Mouse (Mus musculus): ENCODE results near the gene Gm20388. TPM values are rescaled to one million over a fixed set of nuclear protein-coding genes. Genes with fewer than 3 reads are reported as not detected.

The Gm20388 gene
- polyA plus RNA-seq, 2 experiments = 8.5 TPM; not detected in 1

DNA sequence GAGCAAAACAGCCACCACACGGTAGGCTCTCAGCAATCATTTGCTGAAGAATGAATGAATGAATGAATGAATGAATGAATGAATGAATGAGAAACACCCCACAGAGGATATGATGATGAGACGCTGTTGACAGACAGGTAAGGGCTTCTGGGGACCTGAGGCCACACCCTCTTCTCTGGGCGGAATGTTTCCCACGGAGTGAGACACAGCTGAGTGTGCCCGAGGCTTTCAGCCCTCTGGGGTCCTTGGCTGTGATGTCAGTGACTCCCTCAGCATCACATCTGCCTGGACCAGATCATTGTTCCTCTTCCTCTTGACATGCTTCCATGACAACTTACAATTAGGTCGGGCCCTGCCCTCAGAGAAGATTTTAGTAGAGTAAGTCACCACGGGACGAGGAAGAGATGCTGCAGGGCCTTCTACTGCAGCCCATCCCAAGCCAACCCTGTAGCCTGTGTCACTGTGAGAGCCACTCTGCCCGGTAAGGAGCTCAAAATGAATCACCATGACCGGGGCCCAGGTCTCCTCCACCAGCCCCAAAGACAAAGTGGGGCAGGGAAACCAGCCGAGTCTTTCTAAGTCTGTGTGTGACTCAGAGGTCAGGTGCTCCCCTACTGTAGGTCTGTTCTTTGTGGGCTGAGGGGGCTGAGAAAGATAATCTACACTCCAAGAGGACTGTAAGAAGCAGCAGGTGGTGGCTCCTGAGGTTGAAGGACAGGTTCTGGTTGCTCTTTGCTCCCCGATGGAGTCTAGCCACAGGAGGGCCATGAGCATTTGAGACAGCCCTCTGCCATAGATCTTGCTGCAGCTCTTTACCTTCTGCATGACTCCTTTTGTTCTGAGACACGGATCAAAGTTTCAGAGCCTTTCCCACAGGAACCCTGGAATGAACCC, 3844.1 kb downstream of the Gm20388 start:
- Histone ChIP-seq H3K9me3 (ENCODE audit: control insufficient read depth, low read length) (no peaks in the 10 kb centered on the region), H3K9ac (replicated peaks) (no peak overlapping the region), H3K4me1 (replicated peaks; ENCODE audit: control insufficient read depth in 2 of 2, insufficient read depth in 2 of 2, low read length in 1 of 2) (0 out of 4 replicates have a peak, but pooled peaks cover 0 to 3% of the 10 kb centered on the region in 2 experiments), H3K27ac (no peak overlapping the region), H3K4me3 (ENCODE audit: insufficient read depth in 1 of 2, low read depth in 2 of 2, low read length in 2 of 2) (no peak overlapping the region), H3K36me3 (replicated peaks; ENCODE audit: control insufficient read depth, insufficient read depth, low read depth) (no peaks in the 10 kb centered on the region), H3K27me3 (ENCODE audit: control insufficient read depth, insufficient read depth, low read length) (no peaks in the 10 kb centered on the region), H3K4me2 (ENCODE audit: low read depth) (no peak overlapping the region)
- DNase-seq (ENCODE audit: low read depth in 3 of 3, low spot score in 3 of 3) = no peak
- 48% methylated on average over 13 of the region's 13 CpGs for WGBS (ENCODE audit: insufficient replicate concordance)
- TF ChIP-seq CTCF (IDR thresholded peaks at IDR 0.05; ENCODE audit: low read depth) (no peak), EP300 (IDR thresholded peaks at IDR 0.05; ENCODE audit: low read depth) (no peak)
- no peak for ATAC-seq (ENCODE audit: insufficient read depth)

DNA sequence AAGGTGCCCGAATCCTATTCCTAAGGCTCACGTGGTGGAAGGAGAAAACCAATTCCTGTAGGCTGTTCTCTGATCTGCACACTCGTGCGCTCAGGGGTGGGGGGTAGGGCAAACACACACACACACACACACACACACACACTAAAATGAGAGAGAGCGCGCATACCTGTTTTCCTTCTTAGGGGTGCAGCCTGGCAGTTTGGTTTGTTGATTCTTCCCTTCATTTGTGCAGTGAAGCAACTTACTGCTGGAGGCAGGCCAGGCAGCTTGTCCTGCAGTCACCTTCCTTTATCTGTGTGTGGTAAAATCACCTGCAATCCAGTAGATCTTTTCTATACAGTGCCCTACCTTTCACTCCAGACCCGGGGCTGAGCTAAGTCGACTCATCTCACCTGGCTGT, 3846.3 kb downstream of the Gm20388 start:
- Histone ChIP-seq H3K4me1 (replicated peaks; ENCODE audit: control insufficient read depth in 2 of 2, insufficient read depth in 2 of 2, low read length in 1 of 2) (0 out of 4 replicates have a peak, but pooled peaks cover 0 to 8% of the 10 kb centered on the region in 2 experiments), H3K27me3 (ENCODE audit: control insufficient read depth, insufficient read depth, low read length) (no peaks in the 10 kb centered on the region), H3K4me3 (ENCODE audit: insufficient read depth in 1 of 2, low read depth in 2 of 2, low read length in 2 of 2) (no peak overlapping the region), H3K9ac (replicated peaks) (no peak overlapping the region), H3K36me3 (replicated peaks; ENCODE audit: control insufficient read depth, insufficient read depth, low read depth) (no peaks in the 10 kb centered on the region), H3K9me3 (ENCODE audit: control insufficient read depth, low read length) (no peaks in the 10 kb centered on the region), H3K27ac (no peak overlapping the region), H3K4me2 (ENCODE audit: low read depth) (no peak overlapping the region)
- no peak for DNase-seq (ENCODE audit: low read depth in 3 of 3, low spot score in 3 of 3)
- 59% methylated on average over 8 of the region's 8 CpGs for WGBS (ENCODE audit: insufficient replicate concordance)
- TF ChIP-seq CTCF (IDR thresholded peaks at IDR 0.05; ENCODE audit: low read depth) (no peak), EP300 (IDR thresholded peaks at IDR 0.05; ENCODE audit: low read depth) (no peak)
- ATAC-seq (ENCODE audit: insufficient read depth) = no peak

- H3K36me3 ChIP-seq (replicated peaks; ENCODE audit: control insufficient read depth, insufficient read depth, low read depth) = no peaks in the 10 kb centered on the region
- no peaks in the 10 kb centered on the region for H3K27me3 ChIP-seq (ENCODE audit: control insufficient read depth, insufficient read depth, low read length)
- no peak overlapping the region for H3K27ac ChIP-seq
- H3K4me2 ChIP-seq (ENCODE audit: low read depth) = no peak overlapping the region
- no peak for ATAC-seq (ENCODE audit: insufficient read depth)
- H3K9ac ChIP-seq (replicated peaks) = no peak overlapping the region
- DNase-seq (ENCODE audit: low read depth in 3 of 3, low spot score in 3 of 3) = no peak
- 54% methylated on average over 1 of the region's 1 CpGs for WGBS (ENCODE audit: insufficient replicate concordance)
- H3K4me1 ChIP-seq (replicated peaks; ENCODE audit: control insufficient read depth in 2 of 2, insufficient read depth in 2 of 2, low read length in 1 of 2) = 0 out of 4 replicates have a peak, but pooled peaks cover 0 to 8% of the 10 kb centered on the region in 2 experiments
- no peak for TF ChIP-seq EP300 (IDR thresholded peaks at IDR 0.05; ENCODE audit: low read depth)
- no peak for TF ChIP-seq CTCF (IDR thresholded peaks at IDR 0.05; ENCODE audit: low read depth)
- no peak overlapping the region for H3K4me3 ChIP-seq (ENCODE audit: insufficient read depth in 1 of 2, low read depth in 2 of 2, low read length in 2 of 2)
- H3K9me3 ChIP-seq (ENCODE audit: control insufficient read depth, low read length) = no peaks in the 10 kb centered on the region
Measured at GRCm38 (mm10) chr8:123758935-123759334, 3848.3 kb downstream of the Gm20388 start.

DNA sequence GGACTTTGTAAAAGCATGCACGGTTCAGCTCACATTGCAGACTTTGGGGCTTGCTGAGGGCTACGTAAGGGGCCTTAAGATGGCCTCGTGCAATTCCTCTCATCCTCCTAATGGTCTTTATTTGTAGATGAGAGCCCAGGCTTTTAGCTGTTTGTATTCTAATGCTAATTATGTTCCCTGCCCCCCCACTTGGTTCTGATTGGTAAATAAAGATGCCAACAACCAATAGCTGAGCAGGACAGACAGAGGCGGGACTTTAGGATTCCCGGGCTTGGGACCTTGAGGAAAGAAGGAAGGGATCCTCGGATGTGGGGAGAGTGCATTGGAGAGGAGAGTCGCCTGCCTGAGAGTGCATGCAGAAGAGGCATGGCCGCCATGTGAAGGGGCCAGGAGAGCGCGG, 3849.3 kb downstream of the Gm20388 start:
- ATAC-seq (ENCODE audit: insufficient read depth) = no peak
- H3K9me3 ChIP-seq (ENCODE audit: control insufficient read depth, low read length) = no peaks in the 10 kb centered on the region
- TF ChIP-seq CTCF (IDR thresholded peaks at IDR 0.05; ENCODE audit: low read depth) (no peak), EP300 (IDR thresholded peaks at IDR 0.05; ENCODE audit: low read depth) (no peak)
- no peak overlapping the region for H3K4me3 ChIP-seq (ENCODE audit: insufficient read depth in 1 of 2, low read depth in 2 of 2, low read length in 2 of 2)
- H3K27me3 ChIP-seq (ENCODE audit: control insufficient read depth, insufficient read depth, low read length) = no peaks in the 10 kb centered on the region
- no peaks in the 10 kb centered on the region for H3K36me3 ChIP-seq (replicated peaks; ENCODE audit: control insufficient read depth, insufficient read depth, low read depth)
- 0 out of 4 replicates have a peak, but pooled peaks cover 0 to 6% of the 10 kb centered on the region in 2 experiments for H3K4me1 ChIP-seq (replicated peaks; ENCODE audit: control insufficient read depth in 2 of 2, insufficient read depth in 2 of 2, low read length in 1 of 2)
- DNase-seq (ENCODE audit: low read depth in 3 of 3, low spot score in 3 of 3) = no peak
- H3K9ac ChIP-seq (replicated peaks) = no peak overlapping the region
- WGBS (ENCODE audit: insufficient replicate concordance) = 22% methylated on average over 10 of the region's 10 CpGs
- no peak overlapping the region; the same call in none of the 2 replicates for H3K4me2 ChIP-seq (ENCODE audit: low read depth)
- no peak overlapping the region for H3K27ac ChIP-seq

DNA sequence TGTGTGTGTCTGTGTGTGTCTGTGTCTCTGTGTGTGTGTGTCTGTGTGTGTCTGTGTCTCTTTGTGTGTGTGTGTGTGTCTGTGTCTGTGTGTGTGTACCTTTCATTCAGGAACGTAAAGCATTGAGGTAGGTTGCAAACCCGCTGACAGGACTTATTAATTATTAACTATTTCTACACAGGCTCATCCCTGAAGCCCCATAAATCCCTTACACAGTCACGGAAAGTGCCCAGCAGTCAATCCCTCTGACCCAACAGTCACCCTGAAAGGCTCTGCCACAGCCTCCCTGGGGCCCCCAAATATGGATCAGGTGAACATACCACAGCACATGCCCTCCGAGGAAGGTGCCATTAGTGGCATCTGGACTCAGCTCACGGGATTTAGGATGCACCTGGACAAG, 3849.9 kb downstream of the Gm20388 start:
- H3K4me3 ChIP-seq (ENCODE audit: insufficient read depth in 1 of 2, low read depth in 2 of 2, low read length in 2 of 2) = no peak overlapping the region
- TF ChIP-seq CTCF (IDR thresholded peaks at IDR 0.05; ENCODE audit: low read depth) (no peak), EP300 (IDR thresholded peaks at IDR 0.05; ENCODE audit: low read depth) (no peak)
- 0 out of 4 replicates have a peak, but pooled peaks cover 0 to 6% of the 10 kb centered on the region in 2 experiments for H3K4me1 ChIP-seq (replicated peaks; ENCODE audit: control insufficient read depth in 2 of 2, insufficient read depth in 2 of 2, low read length in 1 of 2)
- H3K9me3 ChIP-seq (ENCODE audit: control insufficient read depth, low read length) = no peaks in the 10 kb centered on the region
- no peak overlapping the region for H3K9ac ChIP-seq (replicated peaks)
- no peaks in the 10 kb centered on the region for H3K27me3 ChIP-seq (ENCODE audit: control insufficient read depth, insufficient read depth, low read length)
- H3K4me2 ChIP-seq (ENCODE audit: low read depth) = no peak overlapping the region; the same call in 1 of the 2 replicates
- H3K27ac ChIP-seq = no peak overlapping the region
- no peaks in the 10 kb centered on the region for H3K36me3 ChIP-seq (replicated peaks; ENCODE audit: control insufficient read depth, insufficient read depth, low read depth)
- DNase-seq (ENCODE audit: low read depth in 3 of 3, low spot score in 3 of 3) = no peak
- 54% methylated on average over 5 of the region's 5 CpGs for WGBS (ENCODE audit: insufficient replicate concordance)
- no peak for ATAC-seq (ENCODE audit: insufficient read depth)

All from liver, embryonic 14.5 days (tissue).